Mouse (Mus musculus) heart, postnatal 0 days (tissue): ENCODE data around the gene Tlr4.

Experiments
- CTCF ChIP-seq: IDR thresholded peaks from 2 replicates; pipeline ENCODE4 v1.5.1; 2016; ENCODE audit warnings: antibody characterized with exemption, control low read depth, low read depth
- EP300 ChIP-seq: IDR thresholded peaks from 2 replicates; pipeline ENCODE4 v1.6.1; 2016; ENCODE audit warnings: antibody characterized with exemption, low read depth

DNA sequence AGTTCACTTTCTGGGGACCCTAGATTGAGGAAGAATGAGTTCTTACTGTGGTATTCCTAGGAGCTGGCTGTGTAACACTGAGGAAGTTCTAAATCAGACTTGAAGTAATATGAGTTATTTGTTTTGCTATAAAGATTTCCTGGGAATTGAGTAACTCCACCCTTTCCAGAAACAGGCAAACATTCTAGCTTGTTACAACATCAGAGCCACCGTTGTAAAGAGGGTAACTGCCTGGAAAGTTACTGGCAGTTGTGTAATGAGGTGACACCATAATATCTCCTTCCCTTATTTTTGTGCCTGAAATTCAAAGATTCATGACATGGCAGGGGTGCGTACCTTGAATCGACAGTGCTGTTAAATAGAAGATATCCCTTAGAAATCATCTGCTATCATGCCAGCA, 24.6 kb downstream of the Tlr4 start:
- TF ChIP-seq CTCF, result no peak
- TF ChIP-seq EP300, result no peak
